Mouse (Mus musculus): ENCODE data around the gene Cflar.

Cflar gene

DNA sequence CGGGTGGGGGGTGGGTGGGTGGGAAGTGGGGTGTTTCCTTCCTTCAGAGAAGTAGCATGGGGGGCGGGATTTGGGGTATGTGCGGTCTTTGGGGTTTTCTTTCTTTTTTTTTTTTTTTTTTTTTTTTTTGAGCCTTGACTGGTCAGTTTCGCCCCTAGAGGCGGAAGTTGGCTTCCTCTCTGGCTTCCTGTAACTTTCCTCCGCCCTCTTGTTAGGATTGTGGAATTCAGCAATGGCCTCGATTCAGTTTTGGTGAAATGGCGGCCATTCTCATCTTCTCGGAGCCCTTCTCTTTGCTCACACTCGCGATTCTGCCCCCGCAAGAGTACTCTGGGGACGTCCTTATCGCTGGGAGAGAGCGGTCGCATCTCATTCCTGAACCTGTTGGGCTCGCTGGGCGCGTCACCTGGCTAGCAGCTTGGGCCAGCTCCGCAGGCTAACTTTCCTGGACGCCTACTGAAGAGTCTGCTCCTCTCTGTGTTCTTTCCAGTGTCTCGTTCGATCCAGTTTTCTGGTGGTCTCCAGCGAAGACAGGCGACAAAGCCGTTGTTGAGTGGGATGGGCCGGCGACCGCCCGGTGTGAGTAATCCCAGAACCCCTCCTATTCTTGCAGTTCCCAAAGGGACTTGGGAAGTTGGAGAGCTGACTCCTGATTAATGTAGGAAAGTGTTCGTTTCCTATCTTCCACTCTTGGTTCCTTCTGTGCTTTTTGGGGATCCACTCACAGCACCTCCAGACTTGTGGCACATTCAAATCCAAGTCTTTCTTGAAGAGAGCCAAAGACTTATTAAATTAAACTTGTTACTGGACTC, 2.0 kb downstream of the Cflar start:
- peak; percentile 30 to 31 for DNase-seq

DNA sequence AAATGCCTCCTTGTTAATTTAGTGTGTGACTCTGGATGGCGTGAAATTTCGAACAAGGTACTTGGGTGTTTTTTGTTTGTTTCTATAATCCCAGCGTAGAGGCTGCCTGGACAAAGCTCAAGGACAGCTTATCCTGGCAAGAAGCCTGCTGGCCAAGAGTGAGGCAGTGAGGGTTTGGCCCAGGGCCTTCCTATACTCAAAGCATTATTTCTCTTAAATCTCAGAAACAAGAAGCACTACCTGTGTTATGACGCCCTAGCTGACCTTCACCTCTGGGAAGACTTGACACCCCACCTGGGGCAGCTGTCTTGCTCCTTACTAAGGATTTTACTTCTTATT, 2.6 kb downstream of the Cflar start:
- no peak for DNase-seq

DNA sequence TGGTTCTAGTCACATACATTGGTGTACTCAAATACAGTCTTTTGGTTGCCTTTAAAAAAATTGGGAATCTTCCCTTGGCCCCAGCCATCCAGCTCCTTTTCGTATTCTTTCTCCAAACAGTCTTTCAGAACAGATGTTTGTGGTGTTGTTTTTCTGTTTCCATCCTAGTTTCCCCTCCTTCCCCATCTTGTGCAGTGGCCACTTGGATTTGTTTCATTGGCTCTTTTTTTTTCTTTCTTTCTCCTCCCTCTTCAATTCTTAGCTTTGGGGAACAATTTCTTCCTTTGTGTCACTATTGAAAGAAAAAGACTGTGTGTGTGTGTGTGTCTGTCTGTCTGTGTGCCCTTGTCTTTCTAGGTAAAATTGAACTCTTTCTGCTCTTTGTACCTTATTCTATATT, 3.1 kb downstream of the Cflar start:
- DNase-seq, result no peak

DNA sequence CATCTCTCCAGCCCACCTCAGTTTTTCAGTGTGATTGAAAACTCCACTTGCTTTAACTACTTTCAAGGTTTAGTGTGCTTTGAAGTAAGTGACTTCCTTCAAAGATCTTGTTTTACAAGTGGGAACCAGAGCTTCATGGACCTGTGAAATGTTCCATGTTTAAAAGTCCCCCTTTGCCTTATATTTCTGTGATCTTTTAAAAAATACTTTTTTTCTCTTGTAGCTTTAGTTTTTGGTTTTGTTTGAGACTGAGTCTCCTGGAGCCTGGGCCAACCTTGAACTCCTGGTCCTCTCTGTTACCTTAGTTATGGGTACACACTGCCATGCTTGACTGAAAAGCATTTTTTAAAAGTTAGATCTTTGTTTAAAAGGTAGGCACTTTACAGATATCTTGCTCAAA, 4.2 kb downstream of the Cflar start:
- DNase-seq, result no peak

DNA sequence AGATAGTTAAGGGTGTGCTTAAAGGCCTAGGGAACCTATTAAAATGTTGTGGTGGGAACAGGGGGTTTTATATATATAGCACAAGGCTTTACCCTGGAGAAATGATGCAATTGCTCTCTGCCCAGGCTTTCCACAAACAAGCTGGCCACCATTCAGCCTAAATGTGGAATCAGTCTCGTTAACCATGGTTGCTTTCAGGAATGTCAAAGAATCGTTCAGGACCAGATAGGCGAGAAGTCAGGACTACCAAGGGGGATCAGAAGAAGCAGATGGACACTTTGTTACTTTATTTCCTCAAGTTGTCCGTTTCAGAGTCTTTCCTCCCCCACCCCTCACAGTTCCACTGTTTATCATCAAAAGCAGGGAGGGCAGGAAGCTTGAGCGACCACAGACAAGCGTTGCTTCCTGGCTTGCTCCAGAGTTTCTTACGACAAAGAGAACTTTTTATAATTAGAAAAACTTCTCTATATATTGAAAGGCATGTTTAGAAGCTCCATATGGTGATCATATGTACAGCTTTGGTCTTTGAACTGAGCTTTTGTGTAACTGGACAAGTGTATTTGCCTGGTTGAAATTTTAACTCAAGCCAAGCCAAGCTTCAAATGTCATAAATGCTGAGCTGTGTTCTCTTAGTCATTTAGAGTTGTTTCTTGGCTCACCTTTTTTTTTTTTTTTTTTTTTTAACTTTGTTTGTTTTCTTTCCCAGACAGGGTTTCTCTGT, 5.0 kb downstream of the Cflar start:
- no peak for DNase-seq

DNA sequence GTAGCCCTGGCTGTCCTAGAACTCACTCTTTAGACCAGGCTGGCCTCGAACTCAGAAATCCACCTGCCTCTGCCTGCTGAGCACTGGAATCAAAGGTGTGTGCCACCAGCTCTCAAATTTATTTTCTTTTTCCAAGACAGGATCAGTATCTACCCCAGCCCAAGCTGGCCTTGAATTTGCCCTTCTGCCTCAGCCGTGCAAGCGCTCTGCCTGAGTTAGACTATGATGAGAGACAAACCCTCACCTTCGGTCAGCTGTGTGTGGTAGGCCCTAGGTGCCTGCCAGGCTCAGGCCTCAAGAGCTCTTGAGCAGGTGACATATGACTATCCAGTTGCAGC, 5.5 kb downstream of the Cflar start:
- DNase-seq, result no peak

DNA sequence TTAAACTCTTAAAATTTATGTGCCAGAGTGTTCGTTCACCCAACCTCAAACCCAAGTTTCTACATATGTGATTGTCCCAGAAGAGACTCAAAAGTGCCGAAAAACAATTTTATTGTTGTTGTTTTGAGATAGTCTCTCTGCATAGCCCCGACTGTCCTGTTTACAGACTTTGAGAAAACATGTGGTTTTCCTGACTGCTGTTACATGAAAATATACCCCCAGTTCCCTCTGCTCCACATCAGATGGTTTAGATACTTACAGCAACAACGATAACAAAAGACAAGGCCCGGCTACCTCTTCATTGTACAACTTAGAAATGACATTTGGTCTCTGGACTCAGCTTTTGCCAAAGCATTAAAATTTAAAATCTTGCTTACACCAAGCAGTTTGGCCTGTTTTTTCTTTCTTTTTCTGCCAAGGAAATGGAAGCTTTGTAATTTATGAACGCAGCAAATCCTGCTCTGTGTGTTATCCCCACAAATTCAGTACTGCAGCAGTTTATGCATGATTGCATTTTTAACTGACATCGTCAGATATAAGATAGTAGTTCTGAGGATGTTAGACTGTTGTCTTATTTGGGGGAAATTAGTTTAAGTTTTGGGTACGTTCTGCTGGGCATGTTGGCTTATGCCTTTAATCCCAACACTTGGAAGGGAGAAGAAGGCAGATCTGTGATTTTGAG, 6.4 kb downstream of the Cflar start:
- no peak for DNase-seq

DNA sequence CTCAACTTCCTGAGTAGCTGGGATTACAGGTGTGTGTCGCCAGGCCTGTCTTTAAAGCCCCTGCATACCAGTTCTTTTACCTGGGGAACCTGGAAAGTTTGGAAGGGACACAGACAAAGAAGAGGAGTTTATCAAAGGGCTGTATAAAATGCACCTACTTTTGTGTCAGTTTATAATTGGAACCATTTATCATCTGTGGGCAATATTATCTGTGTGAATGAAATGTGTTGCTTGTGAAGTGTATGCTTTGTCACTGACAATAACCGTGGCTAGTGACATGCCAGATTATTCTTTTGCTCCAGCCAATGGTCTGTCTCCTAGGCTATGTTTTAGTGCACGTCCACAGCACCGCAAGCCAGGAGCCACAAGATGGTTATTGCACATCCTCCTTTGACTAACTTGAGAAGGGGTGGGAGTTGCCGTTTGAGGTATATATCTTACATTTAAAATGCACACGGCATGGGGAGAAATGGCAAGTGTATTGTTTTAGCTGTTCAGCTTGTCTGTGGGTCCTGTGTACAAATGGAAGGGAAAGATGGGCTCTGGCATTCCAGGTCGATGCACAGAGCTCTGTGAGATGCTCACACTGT, 8.1 kb downstream of the Cflar start:
- DNase-seq, result no peak

DNA sequence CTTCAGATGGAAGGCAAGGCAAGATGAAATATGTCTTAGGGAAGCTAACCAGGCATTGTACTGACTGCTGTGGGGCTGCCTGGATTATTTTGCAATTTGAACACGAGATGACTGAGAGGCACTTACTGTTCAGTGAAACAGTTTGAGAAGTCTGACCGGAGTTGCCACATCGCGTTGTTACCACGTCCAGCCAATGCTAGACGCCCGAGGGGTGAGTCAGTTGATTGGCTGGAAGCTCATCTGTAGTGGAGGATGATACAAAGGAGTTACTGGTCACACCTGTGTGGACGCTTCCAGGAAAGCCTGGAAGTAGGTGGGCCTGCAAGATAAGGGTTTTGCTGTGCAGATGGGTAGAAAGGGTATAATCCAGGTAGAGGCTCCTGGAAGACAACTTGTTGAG, 8.8 kb downstream of the Cflar start:
- DNase-seq, result no peak

DNA sequence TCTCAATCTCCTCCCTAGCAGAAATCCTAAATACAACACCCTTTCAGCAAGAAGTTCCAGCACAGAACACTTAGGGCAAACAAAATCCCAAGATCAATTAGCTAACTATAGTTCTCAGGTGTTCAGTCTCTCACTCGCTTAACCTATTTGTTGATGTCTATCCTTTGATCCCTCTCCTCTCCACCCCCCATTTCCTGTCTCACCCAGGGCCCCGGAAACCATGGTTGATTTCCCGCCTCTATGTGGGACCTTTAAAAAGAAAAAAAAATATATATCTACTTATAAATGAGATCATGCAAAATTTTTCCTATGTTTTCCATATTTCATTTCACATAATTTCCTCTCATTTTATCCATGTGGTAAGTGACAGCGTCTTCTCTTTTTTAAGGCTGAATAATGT, 9.7 kb downstream of the Cflar start:
- DNase-seq, result no peak

DNA sequence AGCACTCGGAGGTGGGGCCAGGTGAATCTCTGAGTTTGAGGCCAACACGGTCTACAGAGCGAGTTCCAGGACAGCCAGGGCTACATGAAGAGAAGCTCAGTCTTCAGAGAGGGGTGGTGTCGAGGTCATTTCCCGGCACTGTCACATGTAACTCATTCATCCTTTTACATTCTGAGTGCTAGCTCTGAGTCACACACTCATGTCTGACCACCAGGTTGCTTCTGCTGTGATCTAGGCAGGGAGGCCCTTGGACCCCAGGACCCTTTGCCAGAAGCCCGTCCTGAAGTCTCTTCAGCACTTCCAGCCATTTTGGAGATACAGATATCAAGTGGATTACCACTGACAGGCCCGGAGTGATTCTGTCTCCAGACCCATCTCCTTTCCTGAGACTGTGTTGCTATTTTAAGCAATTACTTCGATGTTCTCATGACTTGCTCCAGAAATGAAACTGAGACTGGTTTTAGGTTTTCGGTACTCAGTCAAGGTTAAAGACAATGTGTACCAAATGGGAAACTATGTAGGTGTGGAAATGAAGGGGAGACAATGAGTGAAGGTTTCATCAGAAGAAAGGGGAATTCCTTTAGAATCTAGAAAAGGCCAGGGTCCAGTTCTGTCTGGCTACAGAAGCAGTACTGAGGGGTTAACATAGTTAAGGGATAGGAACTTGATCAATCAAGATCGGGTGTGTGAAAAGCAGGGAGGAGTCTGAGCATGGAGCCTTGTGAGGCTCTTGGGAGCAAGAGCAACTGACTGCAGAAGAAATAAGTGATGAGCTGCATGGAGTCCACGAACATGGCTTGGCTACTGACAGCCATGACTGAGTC, 11.0 kb downstream of the Cflar start:
- DNase-seq, result no peak

DNA sequence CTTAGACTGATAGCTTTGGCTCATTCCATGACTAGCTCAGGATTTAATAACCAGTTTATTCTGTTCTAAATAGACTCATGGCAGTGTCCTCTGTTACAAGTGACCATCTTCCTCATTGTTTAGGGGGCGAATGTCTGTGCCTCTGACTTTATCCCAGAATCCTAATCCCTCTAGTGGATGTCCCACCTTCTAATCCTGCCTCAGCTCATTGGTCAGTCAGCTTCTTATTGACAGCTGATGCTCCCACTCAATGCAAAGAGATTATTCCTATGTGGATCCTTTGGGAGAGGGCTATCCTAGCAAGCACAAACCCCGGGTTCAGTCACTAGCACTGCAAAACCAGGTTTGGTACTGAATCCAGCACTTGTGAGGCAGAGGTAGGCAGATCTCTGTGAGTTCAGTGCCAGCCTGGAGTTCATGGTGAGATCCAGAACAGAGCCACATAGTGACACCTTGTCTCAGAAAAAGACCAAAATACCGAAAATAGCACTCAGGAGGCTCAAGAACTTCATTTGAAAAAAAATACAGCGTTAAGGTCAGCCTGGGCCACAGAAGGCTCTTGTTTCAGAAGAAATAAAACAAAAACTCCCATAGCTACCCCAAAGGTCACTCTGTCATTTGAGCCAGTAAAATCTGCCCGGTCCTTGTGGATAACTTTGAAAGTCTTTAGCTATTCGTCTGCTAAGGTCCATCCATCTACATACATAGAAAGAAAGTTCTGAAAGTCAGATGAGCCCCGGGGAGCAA, 11.9 kb downstream of the Cflar start:
- DNase-seq, result no peak

DNA sequence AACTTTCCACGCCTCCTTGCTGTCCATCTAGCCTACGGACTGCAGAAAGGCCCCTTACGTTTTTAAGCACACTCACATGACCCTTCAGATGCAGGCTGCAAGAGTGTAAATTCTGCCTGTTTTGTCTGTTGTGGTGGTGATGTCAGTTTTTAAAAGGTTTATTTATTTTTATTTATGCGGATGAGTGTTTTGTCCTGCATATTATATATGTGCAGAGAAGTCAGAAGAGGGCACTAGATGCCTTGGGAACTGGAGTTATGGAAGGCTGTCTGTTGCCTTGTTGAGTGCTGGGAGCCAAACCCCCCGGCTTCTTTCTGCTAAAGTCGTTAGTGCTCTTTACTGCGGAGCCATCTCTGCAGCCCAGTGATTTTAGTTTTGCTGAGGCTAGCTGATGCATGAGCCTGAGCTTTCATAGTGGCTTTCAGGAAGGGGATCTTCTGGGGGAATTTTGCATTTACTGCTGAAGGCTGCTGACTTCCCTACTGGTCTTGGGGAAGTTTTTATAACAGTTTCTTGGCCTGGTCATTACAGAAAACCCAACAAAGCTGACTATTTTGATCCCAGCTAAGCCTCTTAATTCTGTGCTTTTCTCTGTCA, 12.6 kb downstream of the Cflar start:
- no peak for DNase-seq

DNA sequence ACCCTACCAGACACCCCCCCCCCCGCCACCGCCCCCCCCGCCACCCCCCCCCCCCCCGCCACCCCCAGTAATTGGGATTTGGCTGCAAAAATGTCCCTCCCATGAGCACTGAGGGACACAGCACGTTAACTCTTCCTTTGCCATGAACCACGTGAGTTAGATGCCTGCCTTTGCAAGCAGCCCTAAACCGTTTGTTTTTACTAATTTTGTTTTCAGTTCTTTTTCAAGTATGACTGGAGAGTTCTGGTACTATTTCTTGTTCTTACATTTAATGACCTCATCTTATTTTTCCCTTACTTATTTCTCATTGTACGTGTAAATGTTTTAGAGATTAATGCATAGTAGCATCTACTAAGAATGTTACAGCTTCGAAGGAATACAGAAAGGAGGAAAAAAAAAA, 13.2 kb downstream of the Cflar start:
- DNase-seq, result no peak

DNA sequence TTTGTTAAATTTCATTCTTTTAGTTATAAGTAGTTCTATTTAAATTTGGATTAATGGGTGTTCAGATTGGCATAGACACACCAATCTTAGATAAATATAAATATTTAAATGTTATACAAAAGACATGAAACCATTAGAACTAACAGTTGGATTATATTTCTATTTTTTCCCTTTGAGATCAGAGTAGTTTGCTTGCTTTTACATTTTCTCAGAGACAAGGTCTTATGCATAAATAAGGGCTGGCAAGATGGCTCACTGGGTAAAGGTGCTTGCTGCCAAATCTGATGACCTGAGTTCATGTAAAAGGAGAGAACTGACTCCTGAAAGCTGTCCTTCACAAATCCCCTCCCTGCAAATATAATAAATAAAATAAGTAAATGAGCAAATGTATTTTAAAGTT, 13.8 kb downstream of the Cflar start:
- no peak for DNase-seq

DNA sequence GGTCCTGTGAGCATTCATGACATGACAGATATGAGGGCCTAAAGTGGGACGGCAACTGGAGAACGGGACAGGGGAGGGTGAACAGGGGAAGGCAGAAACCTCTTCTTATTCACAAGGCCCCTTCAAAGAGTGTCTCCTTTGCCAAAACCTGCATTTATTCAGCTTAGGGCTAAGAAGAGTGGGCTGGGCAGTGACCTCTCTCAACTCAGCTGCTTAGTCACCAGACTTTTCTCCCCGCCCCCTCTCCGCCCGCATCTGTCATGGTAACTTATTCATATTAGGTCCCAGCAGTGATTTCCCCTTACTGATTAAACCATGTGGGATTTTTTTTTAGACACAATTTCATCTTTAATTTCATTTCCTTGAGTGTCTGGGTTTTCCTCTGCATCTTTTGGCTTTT, 14.5 kb downstream of the Cflar start:
- DNase-seq, result no peak

DNA sequence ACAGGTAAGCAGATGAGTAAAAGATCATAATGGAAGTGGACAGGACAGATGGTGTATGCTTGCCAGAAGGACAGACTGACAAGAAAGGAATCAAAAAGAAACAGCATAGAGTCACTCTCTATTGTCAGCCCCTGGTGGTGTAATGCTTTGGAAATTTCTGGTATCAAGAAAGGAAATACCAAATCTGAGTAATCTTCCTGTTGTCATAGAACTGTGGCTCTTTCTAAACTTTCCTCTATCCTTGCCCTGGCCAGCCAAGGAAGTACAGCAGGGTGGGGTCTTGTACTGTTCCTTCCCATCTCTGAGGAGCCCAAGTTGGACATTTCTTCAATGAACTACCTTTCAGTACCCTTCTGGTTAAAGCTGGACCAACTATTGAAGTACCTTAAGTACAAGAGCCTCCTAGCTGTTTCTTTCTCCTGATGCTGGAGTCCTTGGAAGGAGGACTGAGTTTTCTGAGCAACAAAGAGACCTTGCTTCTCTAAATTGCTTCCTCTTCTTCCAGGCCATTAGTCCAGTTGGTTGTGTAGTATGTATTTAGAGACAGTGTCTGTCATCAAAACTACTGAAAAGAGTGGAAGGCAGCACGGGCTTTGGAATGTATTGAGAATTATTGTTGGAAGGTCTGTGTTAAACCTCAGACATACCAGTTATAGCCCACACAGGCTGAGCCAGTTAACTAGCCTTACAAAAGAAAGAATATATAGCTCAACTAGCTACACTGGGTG, 15.9 kb downstream of the Cflar start:
- DNase-seq, result no peak

DNA sequence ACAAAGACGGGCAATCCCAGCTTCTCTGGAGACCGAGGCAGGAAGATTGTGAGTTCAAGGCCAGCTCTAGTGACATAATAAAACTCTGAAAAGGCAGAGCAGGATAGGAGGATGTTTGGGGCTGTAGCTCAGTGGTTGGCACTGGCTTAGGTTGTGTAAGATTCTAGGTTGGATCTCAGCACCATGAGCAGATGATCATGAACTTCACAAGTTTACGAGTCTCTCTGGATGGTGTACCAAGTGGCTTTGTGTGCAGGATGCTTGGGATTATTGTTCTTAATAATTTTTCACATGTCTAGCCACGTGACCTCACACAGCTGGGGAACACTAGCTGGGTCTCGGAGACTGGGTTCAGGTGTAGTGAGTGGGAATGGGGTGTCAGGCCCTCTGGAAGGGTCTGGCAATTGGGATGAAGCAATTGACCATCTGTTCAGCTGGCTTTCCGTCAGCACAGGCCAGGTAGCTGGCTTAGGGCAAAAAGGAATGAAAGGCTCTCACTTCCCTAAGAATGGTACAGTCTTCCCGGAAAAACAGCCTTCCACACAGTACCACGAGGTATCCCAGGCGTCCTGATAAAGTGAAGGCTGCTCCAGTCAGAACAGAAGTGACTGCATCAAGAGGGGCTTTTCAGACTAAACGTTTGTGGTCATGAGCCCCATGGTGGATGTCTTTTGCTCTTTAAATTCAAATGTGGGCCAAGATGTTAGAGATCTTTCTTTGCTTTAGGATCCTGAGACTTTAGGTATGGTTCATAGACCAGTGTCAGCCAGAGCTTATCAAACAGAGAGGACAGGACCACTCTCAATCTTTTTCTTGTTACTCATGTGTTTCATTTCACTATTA, 16.7 kb downstream of the Cflar start:
- no peak for DNase-seq

DNA sequence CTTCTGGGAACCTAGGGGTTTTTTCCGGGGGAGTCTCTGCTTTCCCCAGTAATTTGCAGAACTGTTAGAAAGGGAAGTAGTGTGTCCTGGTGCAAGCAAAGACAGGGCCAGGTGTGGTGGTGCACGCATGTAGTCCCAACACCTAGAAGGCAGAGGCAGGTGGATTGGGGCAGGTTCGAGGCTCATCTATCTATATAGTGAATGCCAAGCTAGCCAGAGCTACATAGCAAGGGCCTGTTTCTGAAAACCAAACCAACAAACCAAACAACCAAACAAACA, 17.2 kb downstream of the Cflar start:
- no peak for DNase-seq

DNA sequence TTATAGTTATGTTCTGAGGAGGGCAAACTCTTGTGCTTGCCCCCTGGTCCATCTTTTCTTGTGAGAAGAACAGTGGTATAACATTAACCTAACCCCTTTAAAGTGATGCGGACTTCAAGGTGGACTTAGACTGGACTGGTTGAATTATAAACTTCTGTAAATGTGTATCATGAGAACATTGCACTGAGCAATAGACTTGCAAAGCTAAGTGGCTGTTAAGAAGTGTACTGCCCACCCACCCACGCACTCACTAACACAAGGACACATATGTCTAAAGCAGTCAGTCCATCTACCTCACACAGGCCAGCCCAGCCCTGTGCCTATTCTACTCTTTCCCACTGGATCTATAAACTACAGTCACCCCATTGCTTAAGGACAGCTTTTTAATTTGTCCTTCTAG, 22.3 kb downstream of the Cflar start:
- no peak for DNase-seq

Measured in B cell, adult 2 months (primary cell).